Mouse (Mus musculus): Measurements from ENCODE around the gene Stk32c. TPM values are rescaled to one million over a fixed set of nuclear protein-coding genes. Genes with fewer than 3 reads are reported as not detected.

Gene Stk32c
- polyA plus RNA-seq, 1 experiment from 2014 or later, result 0.66 TPM

Other genes with a start within 250 kb of the Stk32c start
- 212 and 220 TPM in 2 replicates for gene Dpysl4, start 127.3 kb downstream of the Stk32c start, polyA plus RNA-seq (2016; fragmentation: Nextera tagmentation; extraction: Ambion mirVana)
- gene Lrrc27, start 319 bp downstream of the Stk32c start, polyA plus RNA-seq (2016; fragmentation: Nextera tagmentation; extraction: Ambion mirVana), result 4.8 and 5.8 TPM in 2 replicates
- 3.4 and 3.9 TPM in 2 replicates for gene Pwwp2b, start 35.2 kb upstream of the Stk32c start, polyA plus RNA-seq (2016; fragmentation: Nextera tagmentation; extraction: Ambion mirVana)
- 22.5 and 24.8 TPM in 2 replicates for gene Inpp5a, start 175.8 kb upstream of the Stk32c start, polyA plus RNA-seq (2016; fragmentation: Nextera tagmentation; extraction: Ambion mirVana)